Mouse (Mus musculus) myocyte (in vitro differentiated cells): ENCODE data around the gene Dnajb13.

Experiments used
- E2F4 ChIP-seq: IDR thresholded peaks from one replicate; pipeline ENCODE4 v1.6.1; 2011; ENCODE audit warnings: mild to moderate bottlenecking, control low read depth, moderate library complexity; ENCODE audit not compliant: insufficient read depth
- MAX ChIP-seq: IDR thresholded peaks from one replicate; pipeline ENCODE4 v1.6.1; 2011; ENCODE audit warnings: low read depth, mild to moderate bottlenecking, control low read depth
- MYOD1 ChIP-seq, 3 experiments: IDR thresholded peaks; one replicate each; pipeline ENCODE4 v1.6.1; 2011; ENCODE audit warnings: control low read depth in 2 of 3, low read depth in 2 of 3, mild to moderate bottlenecking in 2 of 3, moderate library complexity in 1 of 3; ENCODE audit not compliant: insufficient read length in 2 of 3, control insufficient read depth in 1 of 3
- MYOG ChIP-seq, 3 experiments: IDR thresholded peaks; one replicate each; pipeline ENCODE4 v1.6.1; 2011; ENCODE audit warnings: control low read depth in 2 of 3, low read depth in 2 of 3, mild to moderate bottlenecking in 2 of 3; ENCODE audit not compliant: insufficient read length in 2 of 3, control insufficient read depth in 1 of 3, insufficient read depth in 1 of 3
- POLR2A ChIP-seq: IDR thresholded peaks from one replicate; pipeline ENCODE4 v1.6.1; 2011; ENCODE audit warnings: low read depth, mild to moderate bottlenecking, control low read depth, moderate library complexity; ENCODE audit not compliant: insufficient read length
- USF1 ChIP-seq: IDR thresholded peaks from one replicate; pipeline ENCODE4 v1.6.1; 2011; ENCODE audit warnings: low read depth, mild to moderate bottlenecking, control low read depth, moderate library complexity

- TF ChIP-seq POLR2A (no peak), MYOG (IDR thresholded peaks at IDR 0.05; ENCODE audit: control insufficient read depth in 1 of 3, insufficient read depth in 1 of 3, insufficient read length in 2 of 3, low read depth in 2 of 3) (no peak), MAX (no peak), USF1 (no peak), MYOD1 (IDR thresholded peaks at IDR 0.05; ENCODE audit: control insufficient read depth in 1 of 3, insufficient read length in 2 of 3, low read depth in 2 of 3) (no peak), E2F4 (no peak)
Measured at GRCm38 (mm10) chr7:100559331-100559730, 44.6 kb upstream of the Dnajb13 start.
